Mouse (Mus musculus): Measurements from ENCODE around the gene Kmt2b. TPM values are rescaled to one million over a fixed set of nuclear protein-coding genes. Genes with fewer than 3 reads are reported as not detected.
A peak's percentile ranks its signal among the peaks of the same experiment; 100 is the strongest.

Gene Kmt2b
- total and polyA plus RNA-seq, 3 experiments, result 8.4 to 32.8 (median 17.2) TPM

DNA sequence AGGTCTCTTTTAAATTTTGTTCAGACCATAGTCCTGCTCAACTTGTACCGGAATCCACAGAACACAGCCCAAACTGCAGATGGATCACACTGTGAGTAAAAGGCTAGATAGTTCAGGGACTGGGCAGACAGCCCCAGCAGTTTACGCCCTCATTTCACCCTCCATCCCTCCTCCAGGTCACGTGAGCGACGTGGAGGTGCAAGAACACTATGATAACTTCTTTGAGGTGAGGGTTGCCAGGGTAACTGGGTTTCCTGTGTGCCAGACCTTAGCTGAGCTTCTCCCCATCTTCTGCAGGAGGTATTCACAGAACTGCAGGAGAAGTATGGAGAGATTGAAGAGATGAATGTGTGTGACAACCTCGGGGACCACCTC, 24.6 kb downstream of the Kmt2b start:
- Histone ChIP-seq H3K27me3 (replicated peaks) (no peaks in the 10 kb centered on the region), H3K36me3 (replicated peaks in 1 of 2; ENCODE audit: control insufficient read depth in 1 of 2, insufficient read depth in 1 of 2, low read length in 1 of 2) (peaks cover 34 to 53% of the 10 kb centered on the region in 2 experiments), H3K27ac (ENCODE audit: insufficient read depth, low read depth) (no peak overlapping the region), H3K79me2 (replicated peaks; ENCODE audit: control insufficient read depth, extremely low read depth, insufficient read depth, poor library complexity, severe bottlenecking) (peaks cover 16% of the 10 kb centered on the region), H3K4me1 (ENCODE audit: control insufficient read depth in 1 of 2, insufficient read depth in 2 of 2) (peaks cover 7 to 22% of the 10 kb centered on the region in 2 experiments; a peak in 3 of 4 replicates), H3K4me3 (replicated peaks in 1 of 3; ENCODE audit: low read depth in 2 of 3, low read length in 2 of 3, poor library complexity in 1 of 3) (peak overlapping the region; percentile 85 to 100 (median 90)), H3K9me3 (replicated peaks; ENCODE audit: low read length) (no peaks in the 10 kb centered on the region), H3K9ac (ENCODE audit: insufficient read depth, low read depth) (peak overlapping the region; percentile 45; the same call in 1 of the 2 replicates), H3K4me2 (ENCODE audit: insufficient read depth, low read depth, poor library complexity, severe bottlenecking) (peak overlapping the region; percentile 71)
- dilution Hi-C loops (cut with MboI; ENCODE audit: extremely low pct_ligation_motif_present, extremely low pct_unique_long_range_greater_than_20kb, low sequenced_read_pairs) (no loop called here), in situ Hi-C loops (cut with MboI; ENCODE audit: low pct_ligation_motif_present, low pct_unique_long_range_greater_than_20kb, low sequenced_read_pairs) (no loop called here)
- TF ChIP-seq MAZ (IDR thresholded peaks at IDR 0.05; ENCODE audit: low read depth, low read length) (no peak), TBP (conservative IDR thresholded peaks at IDR 0.05; ENCODE audit: low read depth, low read length) (no peak), ZKSCAN1 (IDR thresholded peaks at IDR 0.05; ENCODE audit: borderline replicate concordance, low read depth, low read length) (no peak), USF2 (conservative IDR thresholded peaks at IDR 0.05; ENCODE audit: low read depth, low read length) (no peak), USF1 (IDR thresholded peaks at IDR 0.05; ENCODE audit: low read depth, low read length) (no peak), IRF4 (IDR thresholded peaks at IDR 0.05; ENCODE audit: low read depth, low read length) (no peak), BHLHE40 (IDR thresholded peaks at IDR 0.05; ENCODE audit: low read depth, low read length) (no peak), ZMIZ1 (IDR thresholded peaks at IDR 0.05; ENCODE audit: low read depth, low read length) (no peak), TCF12 (IDR thresholded peaks at IDR 0.05; ENCODE audit: low read depth, low read length) (no peak), POLR2AphosphoS2 (IDR thresholded peaks at IDR 0.05; ENCODE audit: low read depth, low read length) (no peak), CTCF (conservative IDR thresholded peaks at IDR 0.05 in 1 of 2, IDR thresholded peaks at IDR 0.05 in 1 of 2; ENCODE audit: low read depth in 2 of 2, low read length in 2 of 2) (no peak)
- DNase-seq (ENCODE audit: extremely low read depth), result no peak

DNA sequence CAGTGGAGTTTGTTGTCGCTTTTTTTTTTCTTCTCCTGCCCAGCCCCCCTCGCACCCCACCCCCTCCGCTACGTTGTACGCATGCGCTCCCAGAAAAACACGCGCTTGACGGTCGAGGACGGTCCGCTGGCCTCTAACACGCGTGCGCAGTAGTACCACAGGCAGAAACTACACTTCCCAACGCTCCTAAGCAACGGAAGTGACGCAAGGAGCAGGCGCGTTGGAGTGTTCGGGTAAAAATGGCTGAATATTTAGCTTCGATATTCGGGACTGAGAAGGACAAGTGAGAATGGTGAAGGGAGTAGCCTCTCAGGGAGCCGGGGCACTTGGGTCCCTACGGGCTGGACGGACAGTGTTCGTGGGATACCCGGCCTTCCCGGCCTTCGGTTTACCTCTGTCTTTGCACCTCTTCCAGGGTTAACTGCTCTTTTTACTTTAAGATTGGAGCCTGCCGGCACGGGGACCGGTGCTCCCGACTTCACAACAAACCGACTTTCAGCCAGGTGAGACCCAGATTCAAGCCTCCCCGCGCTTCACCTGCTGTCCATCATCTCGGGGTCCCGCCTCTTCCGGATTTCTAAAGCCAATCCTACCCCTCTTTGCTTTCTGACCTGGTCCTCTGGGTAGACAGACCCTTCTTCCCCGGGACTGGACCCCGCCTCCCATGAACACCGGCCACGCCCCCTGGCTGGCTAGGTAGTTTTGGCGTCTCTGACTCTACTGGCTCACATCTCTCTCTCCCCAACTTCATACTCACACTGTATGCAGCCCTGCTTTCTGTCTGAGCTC, 25.2 kb downstream of the Kmt2b start, which contains the start of the genes U2af1l4, Gm49396 and Psenen:
Gene U2af1l4 (plus strand): TSS at position 185 of the 789 bp plus-strand sequence.
Gene Gm49396 (plus strand): TSS at position 228 of the 789 bp plus-strand sequence.
Gene Psenen (minus strand): TSS at position 511 of the 789 bp plus-strand sequence.
- H3K4me3 ChIP-seq (replicated peaks in 1 of 3; ENCODE audit: low read depth in 2 of 3, low read length in 2 of 3, poor library complexity in 1 of 3), result peak within 1 kb of the TSS; percentile 85 to 100 (median 90)
- peaks cover 22% of the 10 kb centered on the region for H3K79me2 ChIP-seq (replicated peaks; ENCODE audit: control insufficient read depth, extremely low read depth, insufficient read depth, poor library complexity, severe bottlenecking)
- H3K9ac ChIP-seq (ENCODE audit: insufficient read depth, low read depth), result peak within 1 kb of the TSS; percentile 99
- dilution Hi-C loops (cut with MboI; ENCODE audit: extremely low pct_ligation_motif_present, extremely low pct_unique_long_range_greater_than_20kb, low sequenced_read_pairs) (no loop called here), in situ Hi-C loops (cut with MboI; ENCODE audit: low pct_ligation_motif_present, low pct_unique_long_range_greater_than_20kb, low sequenced_read_pairs) (no loop called here)
- H3K4me2 ChIP-seq (ENCODE audit: insufficient read depth, low read depth, poor library complexity, severe bottlenecking), result peak within 1 kb of the TSS; percentile 77
- H3K27ac ChIP-seq (ENCODE audit: insufficient read depth, low read depth), result peak within 1 kb of the TSS; percentile 81
- peaks cover 28 to 47% of the 10 kb centered on the region in 2 experiments for H3K36me3 ChIP-seq (replicated peaks in 1 of 2; ENCODE audit: control insufficient read depth in 1 of 2, insufficient read depth in 1 of 2, low read length in 1 of 2)
- H3K9me3 ChIP-seq (replicated peaks; ENCODE audit: low read length), result no peaks in the 10 kb centered on the region
- peaks cover 7 to 28% of the 10 kb centered on the region in 2 experiments; a peak in 3 of 4 replicates for H3K4me1 ChIP-seq (ENCODE audit: control insufficient read depth in 1 of 2, insufficient read depth in 2 of 2)
- H3K27me3 ChIP-seq (replicated peaks), result no peaks in the 10 kb centered on the region
- DNase-seq (ENCODE audit: extremely low read depth), result peak; percentile 99
- TF ChIP-seq POLR2A (IDR thresholded peaks at IDR 0.05; ENCODE audit: low read depth, low read length), result peak; percentile 60
- peak; percentile 93 for TF ChIP-seq MAX (IDR thresholded peaks at IDR 0.05; ENCODE audit: low read length)
- TF ChIP-seq MYC (IDR thresholded peaks at IDR 0.05; ENCODE audit: low read depth, low read length), result peak; percentile 89
- no peak for TF ChIP-seq USF1 (IDR thresholded peaks at IDR 0.05; ENCODE audit: low read depth, low read length)
- no peak; the same call in 1 of the 2 replicates for TF ChIP-seq JUND (conservative IDR thresholded peaks at IDR 0.05; ENCODE audit: low read depth, low read length)
- peak; percentile 72; the same call in 1 of the 2 replicates for TF ChIP-seq TBP (conservative IDR thresholded peaks at IDR 0.05; ENCODE audit: low read depth, low read length)
- TF ChIP-seq RCOR1 (conservative IDR thresholded peaks at IDR 0.05; ENCODE audit: low read depth, low read length), result no peak
- peak; percentile 60; the same call in 1 of the 2 replicates for TF ChIP-seq MAZ (IDR thresholded peaks at IDR 0.05; ENCODE audit: low read depth, low read length)
- peak; percentile 64; the same call in 1 of the 2 replicates for TF ChIP-seq GABPA (IDR thresholded peaks at IDR 0.05; ENCODE audit: insufficient replicate concordance, low read depth, low read length)
- no peak for TF ChIP-seq MAFK (IDR thresholded peaks at IDR 0.05; ENCODE audit: insufficient replicate concordance, low read length)
- no peak for TF ChIP-seq EP300 (IDR thresholded peaks at IDR 0.05; ENCODE audit: low read length)
- TF ChIP-seq NRF1 (IDR thresholded peaks at IDR 0.05; ENCODE audit: low read depth, low read length), result peak; percentile 90
- no peak for TF ChIP-seq PAX5 (IDR thresholded peaks at IDR 0.05; ENCODE audit: low read length)
- TF ChIP-seq ZMIZ1 (IDR thresholded peaks at IDR 0.05; ENCODE audit: low read depth, low read length), result 0 out of 2 replicates have a peak, but pooled peaks have one; percentile 51
- peak; percentile 98; the same call in 1 of the 2 replicates for TF ChIP-seq KAT2A (IDR thresholded peaks at IDR 0.05; ENCODE audit: insufficient replicate concordance, low read length)
- no peak for TF ChIP-seq UBTF (IDR thresholded peaks at IDR 0.05; ENCODE audit: low read depth, low read length)
- TF ChIP-seq JUN (IDR thresholded peaks at IDR 0.05; ENCODE audit: insufficient read depth, low read depth, low read length), result no peak
- peak; percentile 68 for TF ChIP-seq MEF2A (IDR thresholded peaks at IDR 0.05; ENCODE audit: borderline replicate concordance, low read depth, low read length)
- TF ChIP-seq ZKSCAN1 (IDR thresholded peaks at IDR 0.05; ENCODE audit: borderline replicate concordance, low read depth, low read length), result no peak
- TF ChIP-seq BHLHE40 (IDR thresholded peaks at IDR 0.05; ENCODE audit: low read depth, low read length), result peak; percentile 77; the same call in 1 of the 2 replicates
- TF ChIP-seq NELFE (IDR thresholded peaks at IDR 0.05; ENCODE audit: low read depth, low read length), result no peak
- no peak for TF ChIP-seq SMC3 (IDR thresholded peaks at IDR 0.05; ENCODE audit: low read depth, low read length)
- TF ChIP-seq MXI1 (IDR thresholded peaks at IDR 0.05; ENCODE audit: low read depth, low read length), result peak; percentile 80
- peak; percentile 29; the same call in 1 of the 2 replicates for TF ChIP-seq E2F4 (IDR thresholded peaks at IDR 0.05; ENCODE audit: insufficient replicate concordance, low read depth, low read length)
- TF ChIP-seq CHD1 (IDR thresholded peaks at IDR 0.05; ENCODE audit: low read depth, low read length), result no peak
